Mouse (Mus musculus): Measurements from ENCODE around the gene Wdr83.
A peak's percentile ranks its signal among the peaks of the same experiment; 100 is the strongest.
"Not testable (repeated sequence)": the region's sequence is repeated elsewhere in the genome, so short reads cannot be mapped to it uniquely, and the experiment has no call there.

Gene Wdr83

DNA sequence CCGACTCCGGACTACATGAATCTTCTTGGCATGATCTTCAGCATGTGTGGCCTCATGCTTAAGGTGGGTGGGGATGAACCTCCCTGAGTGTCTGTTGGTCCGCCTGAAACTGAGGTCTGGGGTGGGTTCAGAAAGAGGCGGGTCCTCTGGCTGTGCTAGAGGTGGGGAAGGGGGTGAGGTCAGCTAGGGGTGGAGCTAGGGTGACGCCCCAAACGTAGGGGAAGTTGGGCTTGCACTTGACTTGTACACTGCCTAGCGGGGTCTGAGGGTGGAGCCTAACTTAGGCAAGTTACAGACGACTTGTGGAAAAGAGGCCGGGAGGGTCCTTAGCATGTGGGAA lies at the start of gene Wdr83:
Gene Wdr83 (minus strand): TSS at position 91 of the 340 bp plus-strand sequence.
- peak; percentile 93 for DNase-seq (ENCODE audit: low read depth, low spot score)

DNA sequence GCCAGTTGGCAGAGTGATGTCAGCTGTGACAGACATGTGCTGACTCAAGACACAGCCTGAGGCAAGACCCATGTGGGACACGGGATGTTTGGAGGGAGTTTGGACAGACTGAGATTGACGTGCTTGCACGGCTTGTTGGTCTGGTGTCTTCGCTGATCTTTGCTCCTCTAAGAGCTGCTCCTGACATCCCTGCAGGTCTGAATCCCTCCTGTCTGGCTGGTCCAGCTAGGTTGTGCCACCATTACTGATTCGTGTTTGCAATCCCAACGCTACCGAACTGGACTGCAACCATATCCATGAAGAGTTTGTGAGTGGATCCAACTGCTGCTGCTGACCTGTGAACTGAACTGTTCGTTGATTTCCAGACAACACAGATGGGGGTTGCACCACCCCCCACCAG lies 42.6 kb upstream of the Wdr83 start:
- no peak for DNase-seq (ENCODE audit: low read depth, low spot score)

DNA sequence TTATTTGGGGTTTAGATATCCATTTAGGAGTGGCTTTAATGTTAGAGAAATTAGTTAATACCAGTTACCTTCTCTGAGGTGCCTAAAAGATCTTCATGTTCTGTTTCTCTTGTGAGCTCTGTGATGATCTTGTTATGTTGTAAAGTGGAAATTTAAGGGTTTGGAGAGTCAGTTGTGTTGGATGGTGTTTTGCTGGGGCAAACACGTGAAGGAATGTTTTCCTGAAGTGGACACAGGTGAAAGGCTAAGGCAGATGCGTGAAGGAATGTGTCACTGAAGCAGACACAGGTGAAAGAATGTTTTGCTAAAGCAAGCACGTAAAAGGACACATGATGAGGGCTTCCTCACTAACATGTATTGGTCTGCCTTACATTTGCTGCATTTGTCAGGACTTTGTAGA lies 41.9 kb upstream of the Wdr83 start, which contains the start of gene Zfp791:
Gene Zfp791 (minus strand): TSS at position 101 of the 400 bp plus-strand sequence.
- DNase-seq (ENCODE audit: low read depth, low spot score), result no peak

DNA sequence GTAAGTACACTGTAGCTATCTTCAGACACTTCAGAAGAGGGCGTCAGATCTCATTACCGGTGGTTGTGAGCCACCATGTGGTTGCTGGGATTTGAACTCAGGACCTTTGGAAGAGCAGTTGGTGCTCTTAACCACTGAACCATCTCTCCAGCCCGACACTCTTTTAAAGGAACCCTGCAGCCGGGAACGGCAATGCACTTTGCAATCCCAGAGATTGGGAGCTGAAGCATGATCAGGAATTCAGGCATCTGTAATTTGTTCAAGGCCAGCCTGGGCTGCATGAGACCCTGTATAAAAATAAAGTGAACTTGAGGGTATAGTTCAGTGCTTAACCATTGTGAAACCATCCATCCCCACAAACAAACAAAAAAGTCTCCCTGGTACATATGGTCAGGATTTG lies 39.1 kb upstream of the Wdr83 start:
- DNase-seq (ENCODE audit: low read depth, low spot score), result not testable (repeated sequence)

DNA sequence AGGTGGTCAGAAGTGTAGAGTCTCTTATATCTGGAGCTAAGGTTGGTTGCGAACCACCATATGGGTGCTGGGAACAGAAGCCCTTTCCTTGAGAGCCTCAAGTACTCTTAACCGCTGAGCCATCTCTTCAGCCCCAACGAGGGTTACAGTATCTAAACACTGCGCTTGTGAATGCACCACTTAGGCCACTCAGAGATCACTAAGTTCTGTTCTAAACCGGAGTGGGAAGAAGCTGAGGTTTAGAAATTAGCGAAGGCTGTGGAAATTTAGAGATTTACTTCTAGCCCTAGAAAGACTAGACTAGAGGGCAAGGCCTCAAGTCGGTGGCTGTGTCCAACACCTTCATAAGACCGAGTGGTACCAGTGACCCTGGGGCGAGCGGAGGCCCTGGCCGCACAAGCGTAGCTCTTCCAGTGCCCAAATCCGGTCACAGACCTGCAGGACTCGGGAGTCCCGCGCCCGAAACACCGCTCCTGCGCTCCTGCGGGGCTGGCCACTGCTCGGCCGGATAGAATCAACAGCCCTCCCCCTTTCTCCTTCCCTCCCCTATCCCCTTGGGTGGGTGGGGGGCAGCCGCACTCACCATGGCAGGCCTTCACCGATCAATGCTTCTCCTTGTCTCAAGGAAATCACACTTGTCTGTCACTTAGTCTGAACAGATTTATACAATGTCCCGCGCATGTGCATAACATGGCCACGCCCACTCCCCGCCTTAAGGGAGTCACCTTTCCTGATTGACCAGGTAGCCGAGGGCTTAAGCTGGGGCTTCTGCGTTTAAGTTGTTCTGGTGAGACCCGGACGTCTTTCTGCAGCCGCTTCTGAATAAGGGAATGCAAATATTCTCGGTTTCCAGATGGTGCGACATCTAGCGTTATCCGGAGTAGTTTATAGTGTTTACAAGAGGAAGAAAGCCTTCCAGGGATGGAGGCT lies 38.2 kb upstream of the Wdr83 start:
- DNase-seq (ENCODE audit: low read depth, low spot score), result peak; percentile 77

DNA sequence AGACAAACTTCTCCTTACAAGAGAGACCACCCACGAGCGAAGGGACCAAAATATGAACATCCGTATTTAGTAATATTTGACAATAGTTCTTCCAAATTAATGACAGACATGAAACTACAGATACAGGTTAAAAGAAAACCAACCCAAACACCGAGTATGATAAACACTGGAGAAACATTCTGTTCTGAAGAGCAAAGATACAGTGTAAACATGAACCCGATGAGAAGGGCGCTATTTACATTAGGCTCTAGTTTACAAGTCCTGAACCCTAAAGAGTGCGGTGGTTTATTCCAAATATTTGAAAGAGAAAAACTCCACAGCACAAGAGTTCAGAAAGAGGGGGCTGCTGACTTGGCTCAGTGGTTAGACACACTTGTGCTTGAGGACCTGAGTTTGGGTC lies 35.9 kb upstream of the Wdr83 start:
- DNase-seq (ENCODE audit: low read depth, low spot score), result no peak

DNA sequence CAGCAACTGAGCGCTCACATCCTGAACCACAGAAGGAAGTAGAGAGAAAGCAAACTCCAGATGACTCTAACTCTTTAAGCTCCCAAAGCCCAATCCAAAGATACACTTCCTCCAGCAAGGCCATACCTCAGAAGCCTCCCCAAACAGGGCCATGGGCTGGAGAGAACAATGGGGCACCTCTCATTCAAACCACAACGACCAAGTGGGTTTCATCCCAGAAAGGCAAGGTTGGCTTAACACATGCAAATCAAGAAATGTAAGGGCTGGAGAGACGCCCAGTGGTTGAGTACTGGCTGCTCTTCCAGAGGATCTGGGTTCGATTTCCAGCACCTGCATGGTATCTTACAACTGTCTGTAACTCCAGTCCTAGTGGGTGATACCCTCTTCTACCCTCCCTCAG lies 34.4 kb upstream of the Wdr83 start:
- DNase-seq (ENCODE audit: low read depth, low spot score), result no peak

DNA sequence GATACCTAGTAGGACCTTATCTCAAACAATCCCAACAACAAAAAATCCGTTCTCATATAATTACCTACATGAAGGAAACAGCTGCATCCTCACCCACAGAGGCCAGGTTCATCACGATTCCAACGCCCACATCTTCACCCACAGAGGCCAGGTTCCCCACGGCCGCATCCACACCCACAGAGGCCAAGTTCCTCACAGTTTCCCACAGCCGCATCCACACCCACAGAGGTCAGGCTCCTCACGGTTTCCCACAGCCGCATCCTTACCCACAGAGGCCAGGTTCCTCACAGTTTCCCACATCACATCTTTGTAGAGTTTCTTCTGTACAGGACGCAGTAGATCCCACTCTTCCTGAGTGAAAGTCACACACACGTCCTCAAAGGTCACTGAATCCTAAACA lies 32.1 kb upstream of the Wdr83 start:
- DNase-seq (ENCODE audit: low read depth, low spot score), result no peak

DNA sequence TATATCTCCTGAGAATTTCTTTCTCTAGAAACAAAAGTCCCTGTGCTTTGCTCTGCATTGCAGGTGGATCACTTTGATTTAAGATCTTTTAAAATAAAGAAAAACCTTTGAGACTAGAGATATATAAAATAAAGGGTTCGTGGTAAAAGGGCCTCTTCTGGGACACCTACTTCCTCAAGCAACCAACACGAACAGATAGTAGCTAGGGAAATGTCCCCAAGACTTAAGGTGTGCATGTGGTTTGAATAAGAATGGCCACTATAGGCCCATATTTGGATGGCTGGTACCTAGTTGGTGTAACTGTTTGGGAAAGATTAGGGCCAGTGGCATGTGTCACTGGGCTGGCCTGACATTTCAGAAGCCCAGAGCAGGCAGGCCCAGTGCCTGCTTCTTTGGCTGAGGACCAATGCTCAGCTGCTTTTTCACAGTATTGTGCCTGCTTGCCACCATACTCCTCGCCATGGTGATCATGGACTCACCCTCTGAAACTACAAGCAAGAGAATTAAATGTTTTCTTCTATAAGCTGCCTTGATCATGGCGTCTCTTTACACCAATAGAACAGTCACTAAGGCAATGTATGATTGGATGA lies 19.1 kb upstream of the Wdr83 start:
- DNase-seq (ENCODE audit: low read depth, low spot score), result no peak

DNA sequence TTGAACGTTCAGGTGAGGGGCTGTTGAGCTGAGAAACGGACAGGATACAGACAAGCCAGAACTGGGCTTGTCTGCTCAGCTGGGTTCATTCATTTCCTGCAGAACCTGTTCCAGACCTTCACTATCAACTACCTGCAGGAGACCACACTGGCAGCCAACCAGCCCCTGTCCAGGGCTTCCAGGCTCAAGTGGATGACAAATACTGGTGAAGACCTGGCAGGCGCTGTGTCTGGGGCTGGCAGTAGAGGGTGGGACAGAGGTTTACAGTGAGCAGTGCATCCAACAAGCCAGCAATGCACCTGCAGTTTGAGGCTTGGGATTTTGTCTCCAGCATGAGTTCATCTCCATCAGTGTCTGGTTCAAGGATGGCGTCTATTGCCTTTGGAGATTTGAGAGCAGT lies 15.7 kb upstream of the Wdr83 start:
- DNase-seq (ENCODE audit: low read depth, low spot score), result no peak

DNA sequence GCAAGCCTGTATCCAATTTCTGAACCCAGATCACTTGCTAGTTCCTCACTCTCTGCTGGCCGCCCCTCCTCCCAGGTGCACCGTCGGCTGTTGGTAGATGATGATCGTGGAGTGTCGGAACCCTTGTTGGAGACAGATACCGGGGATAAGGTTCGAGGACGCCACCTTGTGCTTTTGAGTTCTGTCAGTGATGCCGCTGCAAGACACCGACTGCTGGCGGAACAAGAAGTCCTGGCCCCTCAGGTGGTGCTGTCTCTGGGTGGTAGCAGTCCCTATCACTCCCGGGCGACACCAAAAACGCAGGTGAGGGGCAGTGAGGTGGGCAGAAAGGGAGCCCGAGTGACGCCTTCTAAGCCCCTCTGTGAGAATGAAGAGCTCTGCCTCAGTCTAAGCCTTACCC lies 15.1 kb upstream of the Wdr83 start:
- no peak for DNase-seq (ENCODE audit: low read depth, low spot score)

DNA sequence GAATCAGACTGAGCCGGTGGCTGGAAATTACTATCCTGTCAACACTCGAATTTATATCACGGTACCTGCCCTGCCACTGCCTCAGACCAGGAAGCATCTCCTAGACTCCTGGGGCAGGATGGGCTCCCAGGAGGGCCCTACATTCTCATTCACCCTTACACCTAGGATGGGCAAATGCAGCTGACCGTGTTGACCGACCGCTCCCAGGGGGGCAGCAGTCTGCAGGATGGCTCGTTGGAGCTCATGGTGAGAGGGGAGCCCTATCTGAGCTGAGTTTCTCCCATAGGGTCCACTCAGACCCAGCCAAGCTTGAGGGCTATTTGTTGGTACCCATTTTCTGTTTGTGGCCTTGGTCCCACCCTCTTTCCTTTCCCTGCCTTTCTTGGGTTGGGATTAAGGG lies 14.5 kb upstream of the Wdr83 start:
- DNase-seq (ENCODE audit: low read depth, low spot score), result no peak

DNA sequence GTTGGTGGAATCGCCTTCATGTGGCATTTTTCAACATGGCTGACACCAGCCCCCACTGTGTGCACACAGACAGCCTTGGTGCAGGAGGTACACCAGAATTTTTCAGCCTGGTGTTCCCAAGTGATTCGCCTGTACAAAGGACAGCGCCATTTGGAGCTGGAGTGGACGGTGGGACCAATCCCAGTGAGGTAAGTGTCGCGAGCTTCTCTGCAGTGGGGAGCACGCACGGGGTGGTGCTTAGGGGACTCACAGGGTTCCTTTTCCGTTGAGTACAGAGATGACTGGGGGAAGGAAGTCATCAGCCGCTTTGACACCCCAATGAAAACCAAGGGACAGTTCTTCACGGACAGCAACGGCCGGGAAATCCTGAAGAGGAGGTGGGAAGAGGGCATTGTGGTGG lies 13.9 kb upstream of the Wdr83 start:
- DNase-seq (ENCODE audit: low read depth, low spot score), result no peak

DNA sequence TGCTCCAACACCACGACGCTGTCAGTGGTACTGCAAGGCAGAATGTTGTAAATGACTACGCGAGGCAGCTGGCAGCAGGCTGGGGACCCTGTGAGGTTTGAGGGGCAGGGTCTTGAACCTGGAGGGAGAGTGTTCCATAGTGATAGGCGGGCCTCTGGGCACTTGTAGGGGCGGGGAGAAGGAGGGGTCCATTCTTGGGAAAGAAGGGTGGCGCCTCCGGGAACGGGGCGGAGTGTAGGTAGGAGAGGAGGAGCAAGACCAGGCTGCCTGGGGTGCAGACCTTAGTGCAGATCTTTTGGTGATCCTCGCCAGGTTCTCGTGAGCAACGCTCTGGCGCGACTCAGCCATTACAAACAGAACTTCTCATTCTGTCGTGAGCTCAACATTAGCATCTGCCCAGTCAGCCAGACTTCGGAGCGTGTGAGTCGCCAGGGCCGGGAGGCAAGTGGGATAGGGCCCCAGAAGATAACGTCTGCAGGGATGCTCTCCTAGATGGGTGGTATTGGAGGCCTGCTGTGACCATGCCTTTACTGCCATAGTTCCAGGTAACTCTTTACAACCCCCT lies 10.5 kb upstream of the Wdr83 start:
- DNase-seq (ENCODE audit: low read depth, low spot score), result no peak

DNA sequence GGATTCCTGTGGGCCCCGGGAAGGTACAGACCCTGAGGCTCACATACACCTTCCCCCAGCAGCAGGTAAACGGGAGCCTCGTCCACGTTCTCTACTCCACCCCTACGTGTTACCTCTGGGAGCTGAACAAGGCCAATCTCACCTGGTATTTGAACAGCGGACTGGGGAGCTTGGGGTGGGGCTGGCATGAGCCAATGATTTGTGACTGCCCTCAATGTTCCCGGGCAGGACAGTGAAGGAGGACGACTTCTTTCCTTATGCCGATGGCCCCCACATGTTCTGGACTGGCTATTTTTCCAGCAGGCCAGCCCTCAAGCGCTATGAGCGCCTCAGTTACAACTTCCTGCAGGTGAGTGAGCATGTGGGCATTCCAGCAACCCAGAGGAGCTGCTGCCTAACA lies 9.8 kb upstream of the Wdr83 start:
- no peak for DNase-seq (ENCODE audit: low read depth, low spot score)

DNA sequence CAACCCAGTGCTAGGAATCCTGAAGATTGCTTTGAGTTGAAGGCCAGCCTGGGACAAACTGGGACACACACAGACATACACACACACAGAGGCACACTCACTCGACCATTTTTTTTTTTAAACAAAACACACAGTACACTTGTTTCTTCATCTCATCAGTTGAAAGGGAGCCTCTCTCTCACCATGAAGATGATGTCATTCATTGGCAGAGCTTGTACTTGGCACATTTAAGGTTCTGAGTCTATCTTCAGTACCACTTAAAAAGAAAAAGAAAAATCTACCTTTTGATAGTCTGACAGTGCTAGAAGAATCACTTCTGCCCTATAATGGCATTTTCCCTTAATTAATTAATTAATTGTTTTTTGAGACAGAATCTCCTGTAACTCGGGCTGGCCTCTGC lies 7.7 kb upstream of the Wdr83 start:
- DNase-seq (ENCODE audit: low read depth, low spot score), result no peak

DNA sequence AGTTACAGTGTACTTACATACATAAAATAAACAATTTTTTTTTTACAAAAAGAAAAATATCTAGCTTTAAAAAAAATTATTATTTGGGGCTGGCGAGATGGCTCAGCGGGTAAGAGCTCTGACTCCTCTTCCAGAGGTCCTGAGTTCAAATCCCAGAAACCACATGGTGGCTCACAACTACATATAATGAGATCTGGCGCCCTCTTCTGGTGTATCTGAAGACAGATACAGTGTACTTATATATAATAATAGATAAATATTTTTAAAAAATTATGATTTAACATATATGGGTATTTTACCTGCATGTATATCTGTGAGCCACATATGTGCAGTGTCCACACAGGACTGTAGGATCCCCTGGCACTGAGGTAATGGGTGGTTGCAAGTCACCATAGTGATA lies 5.1 kb upstream of the Wdr83 start:
- DNase-seq (ENCODE audit: low read depth, low spot score), result no peak

DNA sequence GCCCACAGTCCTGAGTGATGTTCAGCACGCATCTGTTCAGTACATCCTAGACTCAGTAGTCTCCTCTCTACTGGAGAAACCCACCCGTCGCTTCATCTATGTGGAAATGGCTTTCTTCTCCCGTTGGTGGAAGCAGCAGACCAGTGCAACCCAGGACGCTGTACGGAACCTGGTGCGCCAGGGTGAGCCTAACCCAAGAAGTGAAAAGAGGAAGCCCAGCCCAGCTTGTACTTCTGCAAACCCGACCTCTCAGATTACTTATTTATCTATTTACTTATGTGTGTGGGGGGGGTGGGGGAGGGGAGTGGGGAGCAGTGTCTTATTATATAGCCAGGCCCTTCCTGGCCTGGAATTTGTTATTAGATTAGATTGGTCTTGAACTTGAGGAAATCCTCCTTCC lies 3.5 kb upstream of the Wdr83 start:
- peak; percentile 78 for DNase-seq (ENCODE audit: low read depth, low spot score)

DNA sequence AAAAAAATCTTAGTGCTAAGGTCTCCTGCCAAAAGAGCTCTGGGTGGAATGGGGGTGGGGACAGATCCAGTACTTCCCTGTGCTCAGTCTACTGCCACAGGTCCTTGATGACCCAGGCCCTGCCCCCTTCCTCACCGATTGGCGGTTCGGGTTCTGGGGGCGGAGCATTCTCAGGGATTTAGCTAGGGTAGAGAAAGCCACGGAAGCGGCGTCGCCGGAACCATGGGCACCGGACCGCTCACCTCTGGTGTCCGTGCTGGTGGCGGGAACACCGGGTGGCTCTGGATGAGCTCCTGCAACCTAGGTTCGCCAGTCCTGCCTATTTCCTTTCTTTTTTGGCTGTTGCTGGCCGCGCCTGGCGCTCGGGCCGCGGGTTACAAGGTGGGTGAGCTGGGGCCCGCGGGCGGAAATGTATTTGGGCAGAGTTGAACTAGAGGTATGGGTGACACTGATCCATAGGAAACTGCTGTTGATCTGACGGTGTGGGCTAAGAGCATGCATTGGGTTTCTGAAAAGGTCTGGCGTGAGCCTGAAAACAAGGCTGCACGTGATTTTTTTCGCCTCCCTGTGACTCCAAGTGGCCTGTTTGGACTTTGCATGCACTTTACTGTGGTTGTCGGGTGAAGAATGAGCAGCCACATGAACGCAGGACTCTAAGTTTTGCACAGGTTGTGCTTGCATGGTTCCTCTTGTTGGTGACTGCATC lies 2.2 kb upstream of the Wdr83 start, which contains the start of gene Man2b1:
Gene Man2b1 (plus strand): TSS at position 163 of the 706 bp plus-strand sequence.
- DNase-seq (ENCODE audit: low read depth, low spot score), result peak; percentile 93

DNA sequence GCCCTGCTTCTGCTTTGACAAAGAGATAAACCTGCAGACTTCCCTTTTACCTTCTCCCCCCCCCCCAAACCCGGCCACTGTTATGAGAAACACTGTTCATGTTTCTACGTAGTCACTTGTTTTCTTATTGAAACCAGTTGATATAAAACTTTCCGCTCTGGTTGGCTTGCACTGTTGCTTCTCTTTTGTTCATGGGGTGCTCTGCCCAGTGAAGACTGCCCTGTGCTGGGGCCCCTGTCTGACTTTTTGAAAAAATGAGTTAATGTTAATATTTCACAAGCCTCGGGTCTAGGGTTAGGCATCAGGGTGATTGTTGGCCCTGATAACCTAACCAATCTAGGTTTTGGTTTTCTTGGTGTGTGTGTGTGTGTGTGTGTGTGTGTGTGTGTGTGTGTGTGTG lies 1.1 kb upstream of the Wdr83 start:
- not testable (repeated sequence) for DNase-seq (ENCODE audit: low read depth, low spot score)

DNA sequence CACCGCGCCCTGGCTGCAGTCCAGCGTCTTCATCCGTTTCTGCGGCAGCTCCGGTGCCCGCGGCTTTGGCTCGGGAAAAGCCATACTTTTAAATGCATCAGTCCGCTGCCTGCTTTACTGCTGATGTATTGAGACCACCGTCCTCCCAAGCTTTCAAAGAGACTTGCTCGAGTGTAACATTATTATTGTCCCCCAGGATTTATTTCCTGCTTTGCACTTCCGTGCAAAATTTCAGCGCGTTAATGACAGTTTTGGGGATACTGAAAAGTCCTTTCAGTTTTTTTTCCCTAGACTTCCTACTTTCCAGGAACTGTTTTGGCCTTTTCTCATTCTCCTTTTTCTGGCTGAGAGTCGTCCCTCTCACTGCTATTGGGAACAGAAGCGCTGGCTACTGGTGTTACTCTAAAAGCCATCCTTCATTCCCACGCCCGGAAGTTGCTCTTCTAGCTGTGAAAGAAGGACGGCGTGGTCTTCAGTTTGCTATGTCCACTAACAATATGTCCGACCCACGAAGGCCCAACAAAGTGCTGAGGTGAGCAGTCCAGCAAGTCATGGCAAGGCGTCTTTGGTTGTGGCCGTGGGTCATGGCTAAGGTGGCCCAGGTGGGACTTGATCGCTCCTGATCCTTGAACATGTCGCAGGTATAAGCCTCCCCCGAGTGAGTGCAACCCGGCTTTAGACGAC lies 432 bp downstream of the Wdr83 start, which contains the start of gene Wdr83os:
Gene Wdr83os (plus strand): TSS at position 209 of the 684 bp plus-strand sequence.
- peak; percentile 92 for DNase-seq (ENCODE audit: low read depth, low spot score)

DNA sequence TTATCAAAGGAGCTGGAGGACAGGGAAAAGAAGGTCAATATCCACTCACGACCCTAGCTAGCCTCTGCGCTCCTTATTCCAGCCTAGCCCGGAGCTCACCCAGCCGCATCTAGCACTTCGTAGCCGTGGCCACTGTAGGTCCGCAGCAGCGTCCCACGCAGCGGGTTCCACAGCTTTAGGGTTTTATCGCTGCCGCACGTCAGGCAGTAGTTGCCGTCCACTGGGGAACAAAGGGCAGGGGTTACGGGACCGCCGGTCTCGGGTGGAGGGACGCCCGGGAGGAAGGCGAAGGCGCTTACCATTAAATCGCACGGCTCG lies 933 bp downstream of the Wdr83 start:
- DNase-seq (ENCODE audit: low read depth, low spot score), result no peak

All from A20 (cell line).